Mouse (Mus musculus): ENCODE results near the gene Vmn1r26. TPM values are rescaled to one million over a fixed set of nuclear protein-coding genes. Genes with fewer than 3 reads are reported as not detected.
"Not testable (repeated sequence)": the region's sequence is repeated elsewhere in the genome, so short reads cannot be mapped to it uniquely, and the experiment has no call there.

Gene Vmn1r26
- polyA plus RNA-seq (2011; ENCODE audit: insufficient read depth, insufficient read length, low replicate concordance, missing spikeins), result not detected in 2 replicates

- 92% methylated on average over 1 of the region's 1 CpGs for WGBS
- TF ChIP-seq CTCF (IDR thresholded peaks at IDR 0.05; ENCODE audit: control insufficient read depth, insufficient read depth, low read length) (no peak), POLR2A (IDR thresholded peaks at IDR 0.05; ENCODE audit: borderline replicate concordance, control insufficient read depth, low read depth, low read length) (no peak)
- no peak within 1 kb of the TSS for H3K27ac ChIP-seq (ENCODE audit: control insufficient read depth, insufficient read depth, low read depth, low read length, poor library complexity)
- H3K4me1 ChIP-seq (ENCODE audit: control insufficient read depth, insufficient read depth, low read length), result no peaks in the 10 kb centered on the region
- H3K4me3 ChIP-seq (replicated peaks; ENCODE audit: control insufficient read depth, low read depth, low read length), result no peak within 1 kb of the TSS
Measured at GRCm38 (mm10) chr6:58015059-58015458, at the start of gene Vmn1r26. Gene Vmn1r26, minus strand, starts transcription at chr6:58015159.

GRCm38 (mm10) chr6:58044025-58044424, 29.1 kb upstream of the Vmn1r26 start:
- no peak for TF ChIP-seq CTCF (IDR thresholded peaks at IDR 0.05; ENCODE audit: control insufficient read depth, insufficient read depth, low read length)
- Histone ChIP-seq H3K27ac (ENCODE audit: control insufficient read depth, insufficient read depth, low read depth, low read length, poor library complexity) (no peak overlapping the region), H3K4me3 (replicated peaks; ENCODE audit: control insufficient read depth, low read depth, low read length) (no peak overlapping the region), H3K4me1 (ENCODE audit: control insufficient read depth, insufficient read depth, low read length) (no peaks in the 10 kb centered on the region)

GRCm38 (mm10) chr6:58017478-58017877, 2.5 kb upstream of the Vmn1r26 start:
- not testable (repeated sequence) for H3K4me3 ChIP-seq (replicated peaks; ENCODE audit: control insufficient read depth, low read depth, low read length); H3K4me1 ChIP-seq (ENCODE audit: control insufficient read depth, insufficient read depth, low read length); H3K27ac ChIP-seq (ENCODE audit: control insufficient read depth, insufficient read depth, low read depth, low read length, poor library complexity)
- WGBS, result 81% methylated on average over 21 of the region's 21 CpGs

DNA sequence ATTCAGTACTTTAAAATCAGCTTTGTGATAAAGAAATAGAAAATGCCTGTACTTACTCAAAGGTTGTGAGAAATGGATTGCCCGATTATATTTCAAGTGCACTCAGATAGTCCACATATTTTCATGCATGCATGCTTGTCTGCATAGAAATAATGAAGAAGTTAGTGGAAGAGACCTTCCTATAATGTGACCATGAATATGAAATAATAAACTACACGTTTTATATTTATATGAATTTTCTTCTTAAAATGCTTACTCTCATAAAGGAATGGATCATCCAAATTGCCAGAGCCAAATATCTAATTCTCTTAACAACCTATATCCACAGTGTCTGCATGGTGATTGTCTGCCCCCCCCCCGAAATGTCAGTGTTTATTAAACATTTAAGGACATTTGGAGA, 34.2 kb downstream of the Vmn1r26 start, which contains the start of gene Vmn1r25:
Vmn1r25 (minus strand) TSS at position 101 of the 400 bp plus-strand sequence.
- H3K4me3 ChIP-seq (replicated peaks; ENCODE audit: control insufficient read depth, low read depth, low read length), result no peak within 1 kb of the TSS
- TF ChIP-seq CTCF (IDR thresholded peaks at IDR 0.05; ENCODE audit: control insufficient read depth, insufficient read depth, low read length) (no peak), POLR2A (IDR thresholded peaks at IDR 0.05; ENCODE audit: borderline replicate concordance, control insufficient read depth, low read depth, low read length) (no peak)
- no peak within 1 kb of the TSS for H3K27ac ChIP-seq (ENCODE audit: control insufficient read depth, insufficient read depth, low read depth, low read length, poor library complexity)
- 53% methylated on average over 3 of the region's 3 CpGs for WGBS
- no peaks in the 10 kb centered on the region for H3K4me1 ChIP-seq (ENCODE audit: control insufficient read depth, insufficient read depth, low read length)

- 63% methylated on average over 1 of the region's 1 CpGs for WGBS
- not testable (repeated sequence) for H3K27ac ChIP-seq (ENCODE audit: control insufficient read depth, insufficient read depth, low read depth, low read length, poor library complexity); H3K4me1 ChIP-seq (ENCODE audit: control insufficient read depth, insufficient read depth, low read length); H3K4me3 ChIP-seq (replicated peaks; ENCODE audit: control insufficient read depth, low read depth, low read length)
Measured at GRCm38 (mm10) chr6:57961403-57961802, 53.6 kb downstream of the Vmn1r26 start, which contains the start of gene Vmn1r24. Gene Vmn1r24, minus strand, starts transcription at chr6:57961503.

Other genes starting within 250 kb of the Vmn1r26 start
- gene Vopp1, start 190.0 kb downstream of the Vmn1r26 start, polyA plus RNA-seq (2011; ENCODE audit: insufficient read depth, insufficient read length, low replicate concordance, missing spikeins), result 53.6 and 71.9 TPM in 2 replicates
- gene Vmn1r21, start 164.8 kb downstream of the Vmn1r26 start, polyA plus RNA-seq (2011; ENCODE audit: insufficient read depth, insufficient read length, low replicate concordance, missing spikeins), result not detected in 2 replicates
- gene Vmn1r22, start 107.1 kb downstream of the Vmn1r26 start, polyA plus RNA-seq (2011; ENCODE audit: insufficient read depth, insufficient read length, low replicate concordance, missing spikeins), result not detected in 2 replicates
- not detected in 2 replicates for gene Vmn1r23, start 88.3 kb downstream of the Vmn1r26 start, polyA plus RNA-seq (2011; ENCODE audit: insufficient read depth, insufficient read length, low replicate concordance, missing spikeins)
- gene Vmn1r24, start 53.7 kb downstream of the Vmn1r26 start, polyA plus RNA-seq (2011; ENCODE audit: insufficient read depth, insufficient read length, low replicate concordance, missing spikeins), result not detected in 2 replicates
- not detected in 2 replicates for gene Vmn1r25, start 34.3 kb downstream of the Vmn1r26 start, polyA plus RNA-seq (2011; ENCODE audit: insufficient read depth, insufficient read length, low replicate concordance, missing spikeins)
- gene Vmn1r27, start 203.7 kb upstream of the Vmn1r26 start, polyA plus RNA-seq (2011; ENCODE audit: insufficient read depth, insufficient read length, low replicate concordance, missing spikeins), result not detected in 2 replicates
- 0.17 TPM in 1 of 2 replicates, not detected in the other for gene Vmn1r28, start 246.9 kb upstream of the Vmn1r26 start, polyA plus RNA-seq (2011; ENCODE audit: insufficient read depth, insufficient read length, low replicate concordance, missing spikeins)

Measured in bone marrow, adult 2 months (tissue).